Mouse (Mus musculus): ENCODE data around the gene Jarid2.

DNA sequence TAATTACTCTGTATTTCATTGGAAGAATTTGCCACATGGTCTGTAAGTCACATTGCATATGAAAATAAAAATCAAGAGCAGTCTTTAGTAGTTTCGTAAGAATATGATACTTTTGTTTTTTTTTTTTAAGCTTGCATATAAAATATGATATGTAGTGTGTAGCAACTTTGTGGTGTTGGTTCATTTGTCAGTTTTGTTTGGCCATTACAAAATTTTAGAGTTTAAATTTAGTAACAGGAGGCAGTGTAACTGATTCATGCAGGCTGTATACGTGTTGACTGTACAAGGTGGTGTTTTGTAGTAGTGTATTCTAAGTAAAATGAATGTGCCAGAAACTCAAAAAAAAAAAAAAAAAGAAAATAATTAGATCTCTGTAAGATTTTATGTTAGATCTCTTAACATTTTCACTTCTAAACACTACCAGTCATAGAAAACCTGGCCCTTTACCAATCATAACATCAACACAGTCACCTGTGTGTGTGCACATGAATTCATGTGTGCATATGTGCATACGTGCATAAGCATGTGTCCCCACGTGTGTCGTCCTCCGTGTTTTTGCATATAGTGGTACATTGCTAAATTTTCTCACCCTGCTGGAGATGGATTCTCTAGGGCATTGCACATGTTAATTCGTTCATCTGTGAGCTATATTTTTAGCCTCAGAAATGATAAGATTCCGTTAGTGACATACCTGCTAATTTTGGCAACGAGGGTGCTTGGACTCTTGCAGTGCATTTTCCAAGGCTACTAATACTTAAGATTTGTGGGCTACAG is 59.3 kb downstream of the Jarid2 start:
- TF ChIP-seq MYOD1 (IDR thresholded peaks at IDR 0.05; ENCODE audit: control insufficient read depth in 1 of 3, insufficient read length in 2 of 3, low read depth in 2 of 3): no peak
- no peak for TF ChIP-seq POLR2AphosphoS2 (IDR thresholded peaks at IDR 0.05; ENCODE audit: insufficient read length, low read depth)
